Mouse (Mus musculus): Measurements from ENCODE around the gene Gabarap. TPM values are rescaled to one million over a fixed set of nuclear protein-coding genes. Genes with fewer than 3 reads are reported as not detected.
A peak's percentile ranks its signal among the peaks of the same experiment; 100 is the strongest.

The Gabarap gene
- polyA plus RNA-seq, 1 experiment from 2014 or later = 626 TPM

DNA sequence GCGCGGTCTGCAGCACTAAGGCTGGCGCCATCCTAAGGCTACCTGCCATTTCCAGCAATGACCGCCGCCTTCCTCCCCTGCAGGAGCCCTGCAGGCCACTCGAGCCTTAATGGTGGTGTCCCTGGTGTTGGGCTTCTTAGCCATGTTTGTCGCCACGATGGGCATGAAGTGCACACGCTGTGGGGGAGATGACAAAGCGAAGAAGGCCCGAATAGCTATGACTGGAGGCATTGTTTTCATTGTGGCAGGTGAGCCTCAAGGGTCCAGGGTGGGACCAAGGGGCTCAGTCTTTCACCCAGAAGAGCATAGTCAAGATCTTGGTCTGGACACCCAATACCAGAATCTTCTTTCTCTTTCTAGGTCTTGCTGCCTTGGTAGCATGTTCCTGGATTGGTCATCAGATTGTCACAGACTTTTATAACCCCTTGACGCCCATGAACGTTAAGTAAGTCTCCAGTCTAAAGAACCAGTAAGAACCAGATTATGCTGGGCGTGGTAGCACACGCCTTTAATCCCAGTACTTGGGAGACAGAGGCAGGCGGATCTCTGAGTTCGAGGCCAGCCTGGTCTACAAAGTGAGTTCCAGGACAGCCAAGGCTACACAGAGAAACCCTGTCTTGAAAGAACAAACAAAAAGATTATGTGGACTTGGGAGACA, 24.0 kb upstream of the Gabarap start:
- DNase-seq (ENCODE audit: low spot score) (no peak), ATAC-seq (replicated peaks; ENCODE audit: low FRiP score, low read depth) (no peak)
- Histone ChIP-seq H3K4me2 (ENCODE audit: low read length) (peak overlapping the region; percentile 49), H3K4me3 (replicated peaks; ENCODE audit: low read depth, low read length) (peak overlapping the region; percentile 49), H3K4me1 (replicated peaks; ENCODE audit: insufficient read depth, low read length) (no peaks in the 10 kb centered on the region), H3K9ac (ENCODE audit: low read depth, low read length) (peak overlapping the region; percentile 63; the same call in 1 of the 2 replicates), H3K27me3 (ENCODE audit: insufficient read depth, low read length) (peaks cover 12% of the 10 kb centered on the region), H3K36me3 (ENCODE audit: insufficient read depth, low read length) (no peaks in the 10 kb centered on the region; the same call in 1 of the 2 replicates), H3K9me3 (replicated peaks; ENCODE audit: low read length) (no peaks in the 10 kb centered on the region), H3K27ac (peak overlapping the region; percentile 83; the same call in 1 of the 2 replicates)
- 36% methylated on average over 17 of the region's 17 CpGs for WGBS
- no peak for TF ChIP-seq CTCF (IDR thresholded peaks at IDR 0.05; ENCODE audit: low read depth)

GRCm38 (mm10) chr11:69968793-69969192, 22.1 kb upstream of the Gabarap start:
- DNase-seq (ENCODE audit: low spot score) = no peak
- peaks cover 12% of the 10 kb centered on the region for H3K27me3 ChIP-seq (ENCODE audit: insufficient read depth, low read length)
- 0 out of 2 replicates have a peak, but pooled peaks have one; percentile 14 for ATAC-seq (replicated peaks; ENCODE audit: low FRiP score, low read depth)
- H3K4me1 ChIP-seq (replicated peaks; ENCODE audit: insufficient read depth, low read length) = no peaks in the 10 kb centered on the region
- H3K4me2 ChIP-seq (ENCODE audit: low read length) = no peak overlapping the region
- no peaks in the 10 kb centered on the region for H3K9me3 ChIP-seq (replicated peaks; ENCODE audit: low read length)
- TF ChIP-seq CTCF (IDR thresholded peaks at IDR 0.05; ENCODE audit: low read depth) = no peak
- no peak overlapping the region for H3K27ac ChIP-seq
- no peak overlapping the region for H3K9ac ChIP-seq (ENCODE audit: low read depth, low read length)
- 74% methylated on average over 4 of the region's 4 CpGs for WGBS
- no peak overlapping the region for H3K4me3 ChIP-seq (replicated peaks; ENCODE audit: low read depth, low read length)
- H3K36me3 ChIP-seq (ENCODE audit: insufficient read depth, low read length) = peaks cover 8% of the 10 kb centered on the region

GRCm38 (mm10) chr11:69970222-69970621, 20.7 kb upstream of the Gabarap start:
- Histone ChIP-seq H3K4me1 (replicated peaks; ENCODE audit: insufficient read depth, low read length) (no peaks in the 10 kb centered on the region), H3K4me3 (replicated peaks; ENCODE audit: low read depth, low read length) (no peak overlapping the region), H3K27ac (no peak overlapping the region), H3K9me3 (replicated peaks; ENCODE audit: low read length) (no peaks in the 10 kb centered on the region), H3K36me3 (ENCODE audit: insufficient read depth, low read length) (peaks cover 19% of the 10 kb centered on the region), H3K9ac (ENCODE audit: low read depth, low read length) (no peak overlapping the region), H3K27me3 (ENCODE audit: insufficient read depth, low read length) (peaks cover 7% of the 10 kb centered on the region), H3K4me2 (ENCODE audit: low read length) (no peak overlapping the region)
- DNase-seq (ENCODE audit: low spot score) (no peak), ATAC-seq (replicated peaks; ENCODE audit: low FRiP score, low read depth) (no peak)
- 54% methylated on average over 6 of the region's 6 CpGs for WGBS
- no peak for TF ChIP-seq CTCF (IDR thresholded peaks at IDR 0.05; ENCODE audit: low read depth)

DNA sequence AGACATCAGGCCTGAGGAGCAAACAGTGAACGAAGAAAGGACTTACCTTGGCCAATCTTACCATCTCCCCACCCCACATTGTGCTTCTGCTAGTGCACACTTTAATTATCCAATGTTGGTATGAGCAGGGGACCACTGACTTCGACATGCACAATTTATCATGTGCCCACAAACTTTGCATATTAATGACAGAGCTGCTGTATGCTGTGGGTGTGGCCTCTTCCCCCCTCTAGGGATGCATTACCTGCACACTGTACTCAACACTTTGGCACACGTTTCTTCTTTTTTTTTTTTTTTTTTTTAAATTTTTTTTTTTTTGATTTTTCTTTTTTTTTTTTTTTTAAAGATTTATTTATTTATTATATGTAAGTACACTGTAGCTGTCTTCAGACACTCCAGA, 20.2 kb upstream of the Gabarap start:
- WGBS = 62% methylated on average over 3 of the region's 3 CpGs
- Histone ChIP-seq H3K4me1 (replicated peaks; ENCODE audit: insufficient read depth, low read length) (no peaks in the 10 kb centered on the region), H3K4me2 (ENCODE audit: low read length) (no peak overlapping the region), H3K27ac (no peak overlapping the region), H3K4me3 (replicated peaks; ENCODE audit: low read depth, low read length) (no peak overlapping the region), H3K9ac (ENCODE audit: low read depth, low read length) (no peak overlapping the region), H3K9me3 (replicated peaks; ENCODE audit: low read length) (no peaks in the 10 kb centered on the region), H3K36me3 (ENCODE audit: insufficient read depth, low read length) (peaks cover 20% of the 10 kb centered on the region), H3K27me3 (ENCODE audit: insufficient read depth, low read length) (peaks cover 5% of the 10 kb centered on the region; the same call in 1 of the 2 replicates)
- DNase-seq (ENCODE audit: low spot score) (no peak), ATAC-seq (replicated peaks; ENCODE audit: low FRiP score, low read depth) (no peak)
- no peak for TF ChIP-seq CTCF (IDR thresholded peaks at IDR 0.05; ENCODE audit: low read depth)

DNA sequence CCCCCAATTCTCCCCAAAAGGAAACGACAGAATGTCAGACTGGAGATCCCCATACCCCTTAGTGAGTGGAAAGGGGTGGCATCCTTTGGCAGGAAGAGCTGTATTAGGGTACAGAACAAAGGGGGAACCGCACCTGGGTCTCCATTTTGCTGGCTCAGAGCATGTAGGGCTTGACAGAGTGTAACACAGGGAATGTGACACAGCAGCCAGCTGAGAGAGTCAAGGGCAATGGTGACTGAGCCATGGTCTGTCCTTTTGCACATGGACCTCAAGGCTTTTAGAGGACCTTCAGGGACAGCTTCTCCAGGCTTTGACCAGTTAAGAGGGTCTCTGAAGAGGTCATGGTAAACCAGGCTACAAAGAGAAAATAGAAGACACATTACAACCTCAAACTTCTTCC, 16.0 kb upstream of the Gabarap start:
- no peak overlapping the region for H3K9ac ChIP-seq (ENCODE audit: low read depth, low read length)

GRCm38 (mm10) chr11:69976271-69976670, 14.7 kb upstream of the Gabarap start:
- ATAC-seq (replicated peaks; ENCODE audit: low FRiP score, low read depth) (no peak), DNase-seq (ENCODE audit: low spot score) (no peak)
- Histone ChIP-seq H3K4me3 (replicated peaks; ENCODE audit: low read depth, low read length) (no peak overlapping the region), H3K4me2 (ENCODE audit: low read length) (no peak overlapping the region), H3K27ac (no peak overlapping the region), H3K9me3 (replicated peaks; ENCODE audit: low read length) (no peaks in the 10 kb centered on the region), H3K27me3 (ENCODE audit: insufficient read depth, low read length) (no peaks in the 10 kb centered on the region), H3K9ac (ENCODE audit: low read depth, low read length) (no peak overlapping the region), H3K4me1 (replicated peaks; ENCODE audit: insufficient read depth, low read length) (0 out of 2 replicates have a peak, but pooled peaks cover 5% of the 10 kb centered on the region), H3K36me3 (ENCODE audit: insufficient read depth, low read length) (peaks cover 28% of the 10 kb centered on the region)
- 96% methylated on average over 4 of the region's 4 CpGs for WGBS
- TF ChIP-seq CTCF (IDR thresholded peaks at IDR 0.05; ENCODE audit: low read depth) = no peak

More for the DNA sequence above, 16.0 kb upstream of the Gabarap start:
- Histone ChIP-seq H3K27ac (no peak overlapping the region), H3K27me3 (ENCODE audit: insufficient read depth, low read length) (no peaks in the 10 kb centered on the region), H3K36me3 (ENCODE audit: insufficient read depth, low read length) (peaks cover 28% of the 10 kb centered on the region), H3K9me3 (replicated peaks; ENCODE audit: low read length) (no peaks in the 10 kb centered on the region), H3K4me2 (ENCODE audit: low read length) (no peak overlapping the region), H3K4me1 (replicated peaks; ENCODE audit: insufficient read depth, low read length) (0 out of 2 replicates have a peak, but pooled peaks cover 5% of the 10 kb centered on the region), H3K4me3 (replicated peaks; ENCODE audit: low read depth, low read length) (no peak overlapping the region)
- ATAC-seq (replicated peaks; ENCODE audit: low FRiP score, low read depth) = no peak
- 94% methylated on average over 2 of the region's 2 CpGs for WGBS
- DNase-seq (ENCODE audit: low spot score) = no peak
- TF ChIP-seq CTCF (IDR thresholded peaks at IDR 0.05; ENCODE audit: low read depth) = no peak
